Mouse (Mus musculus) megakaryocyte progenitor cell, adult 5-6 weeks (primary cell): ENCODE results near the gene Chrna10. TPM values are rescaled to one million over a fixed set of nuclear protein-coding genes. Genes with fewer than 3 reads are reported as not detected.

Source experiments
- ATAC-seq: replicated peaks from 2 replicates; pipeline ENCODE4 v1.8.0; 2016; ENCODE audit warnings: mild to moderate bottlenecking, moderate TSS enrichment, inconsistent platforms; ENCODE audit not compliant: poor library complexity
- total RNA-seq, 2 experiments: library from RNA; stranded (forward) in 1 of 2; stranded (reverse) in 1 of 2; fragments of 157-497, 149-512 nt in 1 of 2; fragments of 200-1000 nt in 1 of 2; gene quantifications; 2 replicates each; pipeline versions ENCODE4 v1.2.3 to v1.2.4; 2015 to 2017

The Chrna10 gene
- not detected in 2 replicates for total RNA-seq (2015)
- not detected in 2 replicates for total RNA-seq (2017)

GRCm38 (mm10) chr7:102116579-102117331 lies at the start of gene Chrna10:
Gene Chrna10 (minus strand): TSS chr7:102116828.
- ATAC-seq: no peak

- no peak for ATAC-seq
These were observed 37.1 kb upstream of the Chrna10 start for GRCm38 (mm10) chr7:102153691-102154090.

- no peak for ATAC-seq
These were observed 21.3 kb upstream of the Chrna10 start for GRCm38 (mm10) chr7:102137898-102138297.

- peak; percentile 90 for ATAC-seq
These were observed 20.8 kb upstream of the Chrna10 start for GRCm38 (mm10) chr7:102137464-102137863.

GRCm38 (mm10) chr7:102132395-102132794 lies 15.8 kb upstream of the Chrna10 start:
- ATAC-seq: no peak

GRCm38 (mm10) chr7:102120326-102120725 lies 3.7 kb upstream of the Chrna10 start:
- no peak for ATAC-seq

GRCm38 (mm10) chr7:102117382-102117781 lies 754 bp upstream of the Chrna10 start:
- ATAC-seq: no peak

- no peak for ATAC-seq
These were observed 3.4 kb downstream of the Chrna10 start for GRCm38 (mm10) chr7:102113151-102113729.

GRCm38 (mm10) chr7:102109746-102110145 lies 6.9 kb downstream of the Chrna10 start:
- no peak for ATAC-seq

GRCm38 (mm10) chr7:102109171-102109570 lies 7.5 kb downstream of the Chrna10 start, which contains the start of gene Art5:
Gene Art5 (minus strand): TSS chr7:102109489.
- no peak for ATAC-seq

- no peak for ATAC-seq
These were observed 8.4 kb downstream of the Chrna10 start for GRCm38 (mm10) chr7:102108206-102108605.

GRCm38 (mm10) chr7:102106700-102107141 lies 9.9 kb downstream of the Chrna10 start:
- peak; percentile 35 for ATAC-seq

- ATAC-seq: no peak
These were observed 12.5 kb downstream of the Chrna10 start for GRCm38 (mm10) chr7:102104126-102104525.

GRCm38 (mm10) chr7:102103555-102103954 lies 13.1 kb downstream of the Chrna10 start:
- ATAC-seq: peak; percentile 70

GRCm38 (mm10) chr7:102102696-102103095 lies 13.9 kb downstream of the Chrna10 start:
- ATAC-seq: no peak

- no peak for ATAC-seq
These were observed 14.4 kb downstream of the Chrna10 start for GRCm38 (mm10) chr7:102102241-102102640.

GRCm38 (mm10) chr7:102101487-102101886 lies 15.1 kb downstream of the Chrna10 start, which contains the start of gene Art1:
Gene Art1 (plus strand): TSS chr7:102101743.
- no peak for ATAC-seq

GRCm38 (mm10) chr7:102100868-102101267 lies 15.8 kb downstream of the Chrna10 start:
- no peak for ATAC-seq

GRCm38 (mm10) chr7:102099760-102100661 lies 16.6 kb downstream of the Chrna10 start:
- peak; percentile 78 for ATAC-seq

- ATAC-seq: no peak
These were observed 29.3 kb downstream of the Chrna10 start for GRCm38 (mm10) chr7:102087336-102087735.

GRCm38 (mm10) chr7:102084041-102084696 lies 32.5 kb downstream of the Chrna10 start:
- ATAC-seq: no peak
